Mouse (Mus musculus) heart, postnatal 0 days (tissue): ENCODE data around the gene Aaas.

Source experiments
- CTCF ChIP-seq: IDR thresholded peaks from 2 replicates; pipeline ENCODE4 v1.5.1; 2016; ENCODE audit warnings: antibody characterized with exemption, control low read depth, low read depth
- EP300 ChIP-seq: IDR thresholded peaks from 2 replicates; pipeline ENCODE4 v1.6.1; 2016; ENCODE audit warnings: antibody characterized with exemption, low read depth

- TF ChIP-seq CTCF (no peak), EP300 (no peak)
These were observed 48.1 kb upstream of the Aaas start for GRCm38 (mm10) chr15:102398629-102399028.
